Mouse (Mus musculus): ENCODE results near the gene Pxdc1.
A peak's percentile ranks its signal among the peaks of the same experiment; 100 is the strongest.

Gene Pxdc1

DNA sequence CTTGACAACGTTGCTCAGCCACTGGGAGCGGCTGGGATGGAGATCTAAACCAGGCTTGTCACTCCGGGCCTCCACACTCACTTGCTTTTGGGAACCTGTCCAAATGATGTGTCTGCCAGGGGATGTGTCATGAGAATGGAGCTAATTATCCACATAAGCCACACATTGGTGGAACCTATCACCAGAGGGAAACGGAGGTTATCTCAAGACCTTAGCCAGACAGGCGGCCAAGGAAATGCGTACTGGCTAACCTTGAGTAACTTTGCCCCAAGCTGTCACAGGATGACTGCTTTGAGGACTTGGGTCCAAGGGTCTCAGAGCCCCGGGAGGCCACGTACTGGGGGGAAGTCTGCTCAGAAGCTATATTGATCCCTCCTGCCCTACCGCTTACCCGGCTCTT lies 2.3 kb downstream of the Pxdc1 start:
- DNase-seq, result peak in 1 of 2 experiments; percentile 14

DNA sequence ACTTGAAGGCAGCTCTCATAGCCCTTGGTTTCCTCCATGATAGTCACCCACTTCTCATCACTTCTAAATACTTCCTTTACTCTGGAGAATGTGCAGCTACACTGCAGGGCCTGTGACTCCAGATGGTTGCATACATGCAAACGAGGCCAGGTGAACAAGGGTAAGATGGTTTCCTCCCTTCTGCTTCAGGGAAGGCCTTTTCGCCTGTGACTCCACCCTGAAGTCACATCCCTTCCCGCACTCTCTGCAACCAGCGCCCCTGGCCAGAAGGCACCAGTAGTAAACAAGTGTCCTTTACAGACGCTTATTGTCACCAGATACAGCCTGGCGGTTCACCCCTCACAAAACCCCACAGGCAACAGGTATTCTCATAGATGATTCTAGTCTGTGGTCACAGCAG lies 2.9 kb downstream of the Pxdc1 start:
- DNase-seq, result no peak

DNA sequence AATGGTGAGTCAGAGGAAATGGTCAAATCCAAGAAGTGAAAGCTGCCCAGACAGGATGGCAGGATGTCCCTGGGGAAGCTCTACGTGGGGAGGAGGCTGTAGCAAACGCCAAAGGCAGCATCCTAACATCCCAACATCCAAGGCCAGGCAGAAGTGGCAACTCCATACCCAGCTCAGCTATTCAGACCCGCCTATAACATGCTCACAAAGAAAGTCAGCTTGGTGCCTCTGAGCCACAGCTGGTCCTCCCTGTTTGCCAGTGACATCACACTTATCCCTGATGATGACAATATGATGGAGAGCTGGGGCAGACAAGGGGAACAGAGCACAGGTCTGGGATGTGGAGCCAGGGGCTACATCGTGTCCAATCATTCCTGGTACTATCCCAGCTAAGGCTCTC lies 5.5 kb downstream of the Pxdc1 start:
- peak in 1 of 2 experiments; percentile 12 for DNase-seq

GRCm38 (mm10) chr13:34647221-34647620 lies 6.1 kb downstream of the Pxdc1 start:
- no peak for DNase-seq

GRCm38 (mm10) chr13:34646240-34646750 lies 7.0 kb downstream of the Pxdc1 start:
- DNase-seq, result no peak

- DNase-seq, result no peak
These were observed 7.8 kb downstream of the Pxdc1 start for GRCm38 (mm10) chr13:34645519-34645918.

DNA sequence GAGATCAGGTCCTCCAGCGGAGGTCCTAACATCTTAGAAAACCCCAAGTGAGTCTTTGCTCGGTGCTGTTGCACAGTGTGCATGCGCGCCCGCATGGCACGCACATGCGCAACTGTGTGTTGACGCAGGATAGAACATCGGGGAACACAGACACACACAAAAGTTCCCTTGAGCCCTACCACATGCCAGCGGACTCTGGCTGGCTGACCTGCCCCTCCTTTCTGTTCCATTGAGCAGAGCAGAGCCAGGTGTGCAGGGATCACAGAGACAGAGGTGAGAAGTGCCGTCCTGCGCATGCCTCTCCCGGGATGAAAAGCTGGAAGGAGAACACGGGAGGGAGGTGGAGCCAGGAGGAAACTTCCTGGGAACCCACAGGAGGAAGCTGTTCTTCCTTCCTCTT lies 8.9 kb downstream of the Pxdc1 start:
- no peak for DNase-seq

- DNase-seq, result no peak
These were observed 9.4 kb downstream of the Pxdc1 start for GRCm38 (mm10) chr13:34643926-34644325.

DNA sequence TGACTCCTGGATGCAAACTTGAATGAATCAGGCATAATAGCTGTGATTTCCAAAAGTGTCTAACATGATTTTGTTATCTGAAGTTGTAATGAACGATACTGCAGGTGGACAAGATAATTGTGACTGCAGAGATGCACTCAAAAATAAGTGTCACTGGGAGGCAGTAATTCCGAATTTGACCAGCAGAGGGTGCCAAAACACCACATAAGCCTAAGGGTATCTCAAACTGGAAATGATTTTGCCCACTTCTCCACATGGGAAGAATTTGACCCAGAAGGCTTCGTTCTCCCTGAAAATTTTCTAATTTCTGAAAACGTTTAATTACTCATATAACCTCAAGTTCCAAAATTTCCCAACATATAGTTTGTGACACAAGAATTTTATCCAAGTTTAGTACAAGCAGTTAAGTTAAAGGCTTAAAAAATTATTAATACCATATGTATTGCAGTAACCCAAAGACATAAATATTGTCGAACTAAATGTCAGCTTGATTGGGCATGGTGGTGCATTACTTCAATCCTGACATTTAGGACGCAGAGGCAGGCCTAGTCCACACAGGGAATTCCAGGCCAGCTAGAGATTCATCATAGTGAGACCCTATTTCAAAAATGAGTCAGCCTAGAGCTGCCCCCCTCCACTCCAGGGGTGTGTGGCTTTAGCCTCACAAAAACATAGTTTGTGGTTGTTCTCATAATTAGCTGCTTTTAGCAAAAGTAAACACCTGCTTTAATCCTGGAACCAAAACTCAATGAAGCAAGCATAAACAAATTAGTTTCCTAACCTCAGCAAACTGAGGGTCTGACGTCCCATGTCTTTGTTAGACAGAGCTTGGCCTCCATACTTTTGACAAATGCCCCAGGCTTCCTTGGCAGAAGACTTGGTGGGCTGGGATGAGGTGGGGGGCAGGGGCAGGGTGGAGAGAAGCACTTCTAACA lies 10.1 kb downstream of the Pxdc1 start:
- DNase-seq, result peak in 1 of 2 experiments; percentile 64

- DNase-seq, result no peak
These were observed 12.2 kb downstream of the Pxdc1 start for GRCm38 (mm10) chr13:34641066-34641465.

DNA sequence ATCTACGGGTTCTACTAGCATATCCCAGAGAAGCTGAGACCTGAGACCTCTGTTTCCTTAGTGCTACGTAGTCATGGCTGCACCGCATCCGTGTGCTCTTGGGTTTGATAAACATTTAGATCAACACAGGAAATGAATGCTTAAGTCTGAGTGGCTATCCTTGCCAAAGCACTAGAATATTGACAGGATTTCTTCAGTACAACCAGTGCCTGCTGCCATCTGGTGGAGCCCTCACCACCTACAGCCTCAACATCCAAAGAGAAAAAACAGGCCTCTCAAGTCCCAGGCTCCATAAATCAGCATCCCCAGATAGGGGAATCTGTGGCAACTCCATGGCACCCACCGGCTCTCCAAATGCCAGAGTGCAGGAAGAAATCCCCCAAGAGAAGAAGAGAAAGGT lies 17.3 kb downstream of the Pxdc1 start:
- peak; percentile 57 to 82 for DNase-seq

DNA sequence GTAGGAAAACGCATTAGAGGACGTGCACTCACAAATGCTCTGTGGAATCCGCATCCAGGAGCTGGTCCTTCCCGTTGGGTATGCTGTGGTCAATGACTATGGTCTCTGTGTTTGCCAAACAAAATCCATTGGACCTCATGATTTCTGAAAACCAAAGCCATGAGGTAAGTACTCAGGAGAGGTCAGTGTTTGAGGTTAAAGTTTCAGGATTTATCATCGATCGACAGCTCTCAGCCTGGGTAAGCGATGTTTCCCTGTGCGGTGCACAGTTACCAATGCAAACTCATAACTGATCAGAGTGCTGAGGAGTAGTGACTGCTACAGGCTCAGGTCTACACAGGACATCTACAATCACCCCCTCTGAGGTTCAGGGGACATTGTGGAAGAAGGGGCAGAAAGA lies 23.0 kb downstream of the Pxdc1 start:
- no peak for DNase-seq

DNA sequence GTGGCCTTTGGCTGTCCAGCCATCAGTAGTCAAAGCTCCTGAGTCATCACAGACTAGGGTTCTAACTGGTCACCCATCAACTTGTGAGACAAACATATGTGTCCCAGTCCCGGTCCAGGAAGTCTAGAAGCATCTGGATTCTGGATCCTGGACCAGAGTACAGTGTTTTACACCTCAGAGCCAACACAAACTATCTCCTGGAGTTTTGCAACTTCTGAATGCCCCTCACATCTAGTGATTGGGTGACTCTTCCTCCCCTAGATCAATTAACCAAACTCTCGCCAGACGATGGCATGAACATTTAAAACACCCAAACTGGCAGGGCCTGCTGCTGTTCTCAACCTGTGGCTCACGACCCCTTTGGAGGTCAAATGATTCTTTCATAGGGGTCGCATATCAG lies 23.5 kb downstream of the Pxdc1 start:
- no peak for DNase-seq

- no peak for DNase-seq
These were observed 25.8 kb downstream of the Pxdc1 start for GRCm38 (mm10) chr13:34627446-34627845.

DNA sequence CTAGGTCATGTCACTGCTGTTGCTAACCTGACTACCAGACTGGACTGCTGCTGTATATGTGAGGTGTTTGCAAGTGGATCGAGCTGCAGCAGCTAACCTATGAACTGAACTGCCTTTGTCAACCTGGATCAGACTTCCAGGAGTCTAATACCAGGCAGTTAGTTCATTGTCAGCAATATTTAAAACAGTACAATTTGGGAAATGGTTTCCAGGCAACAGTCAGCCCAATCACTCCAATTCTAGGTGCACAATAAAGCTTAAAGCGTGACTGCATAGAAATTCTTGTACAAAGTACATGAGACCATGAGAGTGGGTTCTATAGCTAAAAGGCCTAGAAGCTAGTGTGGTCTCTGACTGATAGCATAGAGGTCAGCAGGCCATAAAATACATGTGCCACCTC lies 28.9 kb downstream of the Pxdc1 start:
- no peak for DNase-seq

DNA sequence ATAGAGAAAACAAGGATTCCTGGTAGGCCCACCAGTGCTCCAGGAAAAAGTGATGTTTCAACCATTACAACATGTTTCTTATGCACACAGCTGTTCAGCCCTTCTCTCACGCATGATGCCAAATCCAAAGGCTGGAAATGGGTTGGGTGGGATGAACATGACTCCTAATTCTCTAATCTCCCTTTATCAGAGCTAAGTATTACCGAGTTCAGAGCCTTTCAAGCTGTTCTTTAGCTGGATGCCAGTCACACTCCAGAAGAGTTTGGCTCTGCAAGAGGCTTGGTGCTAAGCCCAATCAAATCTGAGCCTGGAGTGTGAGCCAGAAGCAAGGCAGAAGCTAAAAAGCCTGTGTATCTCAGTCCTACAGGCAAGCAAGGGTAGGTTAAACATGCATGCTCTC lies 40.9 kb downstream of the Pxdc1 start:
- DNase-seq, result no peak

DNA sequence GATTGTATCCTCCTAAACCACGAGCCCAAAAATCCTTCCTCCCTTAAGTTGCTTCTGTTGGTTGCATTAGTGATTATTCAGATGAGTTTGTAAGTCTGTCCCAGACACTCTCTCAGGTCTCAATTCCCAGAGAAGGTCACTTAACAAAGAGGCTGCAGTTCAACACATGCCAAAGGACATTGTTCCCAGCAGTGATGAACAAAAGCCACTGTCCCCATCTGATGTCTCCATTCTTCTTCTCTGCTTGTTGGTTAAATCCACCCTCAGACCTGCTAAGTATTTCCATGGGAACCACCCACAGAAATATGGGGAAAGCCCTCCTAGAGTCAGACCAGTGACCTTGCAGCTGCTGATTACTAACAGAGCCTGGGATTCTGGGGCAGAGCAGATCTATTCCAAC lies 43.6 kb downstream of the Pxdc1 start:
- no peak for DNase-seq

- no peak for DNase-seq
These were observed 46.2 kb downstream of the Pxdc1 start for GRCm38 (mm10) chr13:34607079-34607478.

DNA sequence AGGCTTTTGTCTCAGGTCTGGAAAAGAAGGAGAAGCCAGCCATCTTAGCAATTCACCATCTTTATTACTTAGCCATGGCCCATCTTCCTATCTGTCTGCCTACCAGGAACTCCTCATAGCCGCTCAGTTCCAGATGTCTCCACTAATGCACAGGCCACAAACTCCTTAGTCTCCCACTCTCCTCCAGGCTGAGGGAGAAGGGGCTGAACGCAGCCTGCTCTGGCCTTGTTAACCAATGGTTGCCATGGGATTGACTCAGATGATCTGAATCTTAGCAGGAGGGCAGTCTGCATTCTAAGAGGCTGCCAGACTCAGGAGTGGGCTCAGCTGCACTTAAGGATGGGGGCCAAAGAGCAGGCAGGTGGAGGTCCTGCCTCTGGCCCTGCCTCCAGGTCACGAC lies 47.4 kb downstream of the Pxdc1 start:
- DNase-seq, result no peak

GRCm38 (mm10) chr13:34605206-34605605 lies 48.1 kb downstream of the Pxdc1 start:
- no peak for DNase-seq

GRCm38 (mm10) chr13:34604406-34604805 lies 48.9 kb downstream of the Pxdc1 start:
- no peak for DNase-seq

- DNase-seq, result no peak
These were observed 50.5 kb downstream of the Pxdc1 start for GRCm38 (mm10) chr13:34602757-34603156.

GRCm38 (mm10) chr13:34596797-34597196 lies 56.5 kb downstream of the Pxdc1 start:
- no peak for DNase-seq
